Mouse (Mus musculus): ENCODE data around the gene Zmiz1.

DNA sequence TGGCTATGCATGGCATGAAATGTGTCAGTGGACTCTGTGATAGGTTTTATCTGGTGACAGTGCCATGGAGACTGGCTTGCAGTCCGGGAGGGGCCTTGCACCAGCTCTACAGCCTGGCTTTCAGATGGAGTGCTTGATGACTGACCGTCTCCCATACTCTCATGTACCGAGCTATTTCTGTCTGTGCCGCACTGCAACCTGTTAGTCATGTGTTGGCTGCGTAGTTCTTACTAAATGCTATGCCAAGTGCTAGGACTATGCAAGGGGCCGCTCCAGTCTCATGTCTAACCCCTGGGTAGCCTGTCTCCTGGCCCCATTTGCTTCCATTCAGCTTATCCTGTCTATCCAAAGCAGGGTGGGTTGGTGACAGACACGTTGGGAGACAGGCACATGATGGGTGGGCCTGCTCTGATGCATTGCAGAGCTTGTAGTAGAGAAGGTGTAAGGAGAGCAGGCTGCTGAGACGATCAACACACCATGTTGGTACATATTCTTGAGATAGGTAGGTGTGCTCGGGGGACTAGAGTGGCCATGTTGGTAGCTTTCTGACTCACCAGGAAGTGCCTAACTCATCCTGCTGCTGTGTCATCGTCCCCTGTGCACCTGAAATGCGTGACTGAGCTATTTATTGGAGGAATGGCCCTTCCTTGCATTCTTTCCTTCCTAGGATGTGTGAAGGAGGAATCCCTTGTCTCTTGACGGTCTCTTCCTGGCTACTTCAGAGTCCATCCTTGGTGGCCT lies 171.1 kb downstream of the Zmiz1 start:
- TF ChIP-seq POLR2A (IDR thresholded peaks at IDR 0.05; ENCODE audit: borderline replicate concordance, insufficient read depth, low read length) = no peak
- TF ChIP-seq CTCF (IDR thresholded peaks at IDR 0.05; ENCODE audit: borderline replicate concordance, insufficient read depth, low read depth, low read length) = no peak

Measured in cerebellum, adult 2 months (tissue).